ENCODE assay signal across 11 mouse cellular contexts in genomic region chr1:162074626-162075410, GRCm38 (mm10).
DNase-seq lines count a peak whose midpoint lies in the region; ATAC-seq and TF ChIP-seq lines count a peak whose summit lies in the region.
"Had no signal": no experiment of that assay in that cellular context is flagged by ENCODE, and none has a peak within 500 bp of the region (broad histone marks: within the 10 kb centered on the region; RNA-seq: fewer than 3 reads in every experiment).

No protein-coding gene starts in this region.

- no peak for TF ChIP-seq CTCF in intestine, postnatal 0 days (IDR thresholded peaks at IDR 0.05; ENCODE audit: low read depth)

- H3K9me3 ChIP-seq in intestine, embryonic 14.5 days (ENCODE audit: control insufficient read depth, low read length): no peaks in the 10 kb centered on the region
- H3K9me3 ChIP-seq in intestine, postnatal 0 days (ENCODE audit: control insufficient read depth): no peaks in the 10 kb centered on the region
- no peaks in the 10 kb centered on the region for H3K9me3 ChIP-seq in neural tube, embryonic 15.5 days (replicated peaks)
- H3K9me3 ChIP-seq: midbrain, embryonic 12.5 days had no signal

- no peak overlapping the region for H3K4me2 ChIP-seq in intestine, embryonic 14.5 days (ENCODE audit: low read length)
- no peak overlapping the region for H3K4me2 ChIP-seq in intestine, postnatal 0 days (replicated peaks; ENCODE audit: low read depth)
- no peak overlapping the region for H3K4me2 ChIP-seq in neural tube, embryonic 15.5 days
- H3K4me2 ChIP-seq: midbrain, embryonic 12.5 days had no signal

- ATAC-seq in intestine, embryonic 14.5 days (replicated peaks; ENCODE audit: low FRiP score, low TSS enrichment, low read depth): no peak
- no peak for ATAC-seq in intestine, postnatal 0 days
- no peak for ATAC-seq in neural tube, embryonic 15.5 days (ENCODE audit: low FRiP score)
- ATAC-seq: activated CD4-positive, CD25-positive, alpha-beta regulatory T cell, adult 4 months had no signal

- peak overlapping the region; percentile 79 for H3K27ac ChIP-seq in intestine, embryonic 14.5 days (ENCODE audit: low read depth)
- H3K27ac ChIP-seq in intestine, postnatal 0 days (ENCODE audit: low read depth, low read length): no peak overlapping the region
- H3K27ac ChIP-seq in neural tube, embryonic 15.5 days (replicated peaks): no peak overlapping the region; the same call in 1 of the 2 replicates
- H3K27ac ChIP-seq: midbrain, embryonic 12.5 days had no signal

- no peak for DNase-seq in intestine, embryonic 14.5 days (ENCODE audit: low spot score)
- DNase-seq in neural tube, embryonic 10.5 days (ENCODE audit: extremely low spot score, low spot score): peak; percentile 50
- peak; percentile 86 for DNase-seq in forelimb bud, embryonic 11.5 days (ENCODE audit: low read depth, low spot score)
- peak; percentile 18 for DNase-seq in telencephalon, adult 2 months (ENCODE audit: low read depth, low spot score)
- DNase-seq in adrenal gland, adult 2 months: no peak
- DNase-seq: gastrocnemius, postnatal 10 days; liver had no signal

- no peak overlapping the region for H3K4me3 ChIP-seq in intestine, embryonic 14.5 days (ENCODE audit: low read depth, low read length)
- no peak overlapping the region for H3K4me3 ChIP-seq in intestine, postnatal 0 days (ENCODE audit: low read depth, low read length)
- H3K4me3 ChIP-seq in neural tube, embryonic 15.5 days (replicated peaks): no peak overlapping the region
- H3K4me3 ChIP-seq: midbrain, embryonic 12.5 days had no signal

- no peak overlapping the region for H3K9ac ChIP-seq in intestine, embryonic 14.5 days (ENCODE audit: low read length)
- H3K9ac ChIP-seq in intestine, postnatal 0 days (ENCODE audit: low read depth, low read length): no peak overlapping the region
- H3K9ac ChIP-seq in neural tube, embryonic 15.5 days (replicated peaks): no peak overlapping the region
- H3K9ac ChIP-seq: midbrain, embryonic 12.5 days had no signal

- peaks cover 22% of the 10 kb centered on the region for H3K4me1 ChIP-seq in intestine, embryonic 14.5 days (replicated peaks; ENCODE audit: control insufficient read depth, insufficient read depth, low read length)
- H3K4me1 ChIP-seq in intestine, postnatal 0 days (replicated peaks; ENCODE audit: control insufficient read depth, insufficient read depth, low read length): no peaks in the 10 kb centered on the region
- peaks cover 14% of the 10 kb centered on the region for H3K4me1 ChIP-seq in neural tube, embryonic 15.5 days

- WGBS in intestine, embryonic 14.5 days: 40% methylated on average over 17 of the region's 17 CpGs
- 71% methylated on average over 17 of the region's 17 CpGs for WGBS in intestine, postnatal 0 days
- 56% methylated on average over 17 of the region's 17 CpGs for WGBS in neural tube, embryonic 15.5 days

- no peaks in the 10 kb centered on the region for H3K36me3 ChIP-seq in intestine, embryonic 14.5 days (ENCODE audit: control insufficient read depth, insufficient read depth, low read length)
- H3K36me3 ChIP-seq in intestine, postnatal 0 days (ENCODE audit: control insufficient read depth, insufficient read depth): no peaks in the 10 kb centered on the region
- no peaks in the 10 kb centered on the region for H3K36me3 ChIP-seq in neural tube, embryonic 15.5 days
- H3K36me3 ChIP-seq: midbrain, embryonic 12.5 days had no signal

- no peaks in the 10 kb centered on the region for H3K27me3 ChIP-seq in intestine, embryonic 14.5 days (replicated peaks; ENCODE audit: control insufficient read depth, insufficient read depth, low read length)
- no peaks in the 10 kb centered on the region for H3K27me3 ChIP-seq in intestine, postnatal 0 days (replicated peaks; ENCODE audit: control insufficient read depth, insufficient read depth, low read length)
- no peaks in the 10 kb centered on the region for H3K27me3 ChIP-seq in neural tube, embryonic 15.5 days (replicated peaks)
- H3K27me3 ChIP-seq: midbrain, embryonic 12.5 days had no signal

Comparison
In these comparisons a context has a peak if more than half of its experiments do, and no peak if none do; other contexts are left out.
1. DNase-seq: peak in neural tube, embryonic 10.5 days (single experiment), forelimb bud, embryonic 11.5 days (single experiment) and telencephalon, adult 2 months (single experiment); none in intestine, embryonic 14.5 days (single experiment) and adrenal gland, adult 2 months (single experiment).